Comparison of ENCODE assay signal across 23 mouse cellular contexts in the genomic region with DNA sequence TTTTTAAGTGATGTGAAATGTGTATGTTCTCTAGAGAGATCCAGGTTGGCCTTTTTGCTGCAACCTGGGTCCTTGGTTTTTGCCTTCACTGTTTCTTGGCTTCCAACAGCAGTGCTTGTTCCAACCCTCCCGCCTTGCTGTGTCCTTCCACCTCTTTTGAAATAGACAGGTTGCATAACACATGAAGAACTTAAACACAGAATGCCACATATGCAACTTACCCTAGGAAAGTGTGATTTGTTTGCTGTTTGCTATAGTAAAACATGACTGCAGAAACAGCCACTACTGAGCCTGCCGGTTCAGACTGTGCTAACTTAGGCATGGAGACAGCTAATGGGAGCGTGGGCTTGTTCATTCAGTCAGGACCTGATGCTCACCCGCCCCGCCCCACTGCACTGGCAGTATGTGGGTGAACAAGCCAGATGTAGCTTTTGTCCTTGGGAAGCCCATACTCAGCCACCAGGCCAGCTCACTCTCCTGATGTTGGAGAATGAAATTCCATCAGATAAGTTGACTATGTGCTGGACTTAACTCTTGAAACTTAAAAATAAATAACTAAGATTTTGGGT. TPM values are rescaled to one million over a fixed set of nuclear protein-coding genes. Genes with fewer than 3 reads are reported as not detected.
A peak's percentile ranks its signal among the peaks of the same experiment; 100 is the strongest.
DNase-seq lines count a peak whose midpoint lies in the region; ATAC-seq and TF ChIP-seq lines count a peak whose summit lies in the region.
"Had no signal": no experiment of that assay in that cellular context is flagged by ENCODE, and none has a peak within 500 bp of the region (broad histone marks: within the 10 kb centered on the region; RNA-seq: fewer than 3 reads in every experiment).

No protein-coding gene starts in this region.

- DNase-seq in adrenal gland, adult (ENCODE audit: inconsistent age in 2 of 2, low spot score in 1 of 2) = peak; percentile 47 to 84
- DNase-seq in adrenal gland, postnatal 4 days (ENCODE audit: low spot score in 2 of 2) = no peak
- no peak for DNase-seq in liver, postnatal 0 days
- peak; percentile 45 for DNase-seq in adrenal gland, postnatal 10 days
- DNase-seq in cerebellum, postnatal 14 days = no peak
- DNase-seq in cerebellum, postnatal 25 days = no peak
- DNase-seq: cerebellum, adult 8-10 months; gastrocnemius, postnatal 10 days; heart, adult 11 months; kidney, postnatal 36 days; lung, postnatal 10 days; thymus, adult 18-20 months had no signal

- no peak overlapping the region for H3K4me2 ChIP-seq in liver, postnatal 0 days (ENCODE audit: low read depth, low read length)
- H3K4me2 ChIP-seq in liver, embryonic 12.5 days = no peak overlapping the region
- H3K4me2 ChIP-seq: forebrain, embryonic 12.5 days; heart, embryonic 12.5 days; hindbrain, embryonic 14.5 days; midbrain, embryonic 12.5 days; neural tube, embryonic 12.5 days; stomach, embryonic 15.5 days had no signal

- no peaks in the 10 kb centered on the region for H3K27me3 ChIP-seq in liver, postnatal 0 days (ENCODE audit: insufficient read depth, low read length)
- no peaks in the 10 kb centered on the region for H3K27me3 ChIP-seq in liver, embryonic 12.5 days (replicated peaks)
- H3K27me3 ChIP-seq: forebrain, embryonic 12.5 days; heart, embryonic 12.5 days; midbrain, embryonic 12.5 days; neural tube, embryonic 12.5 days; stomach, embryonic 15.5 days had no signal

- no peak overlapping the region for H3K27ac ChIP-seq in liver, postnatal 0 days (ENCODE audit: low read depth)
- no peak overlapping the region for H3K27ac ChIP-seq in liver, embryonic 12.5 days
- H3K27ac ChIP-seq in olfactory bulb, adult 2 months (ENCODE audit: insufficient read depth, low read depth, low read length) = peak overlapping the region; percentile 23; the same call in 1 of the 2 replicates
- H3K27ac ChIP-seq: forebrain, embryonic 12.5 days; hindbrain, embryonic 14.5 days; liver, embryonic 14.5 days; midbrain, embryonic 12.5 days; neural tube, embryonic 12.5 days; stomach, embryonic 15.5 days had no signal

- no peak for TF ChIP-seq EP300 in liver, postnatal 0 days (IDR thresholded peaks at IDR 0.05; ENCODE audit: low read depth)

- no peak overlapping the region for H3K4me3 ChIP-seq in liver, postnatal 0 days (ENCODE audit: low read depth, low read length)
- H3K4me3 ChIP-seq in liver, embryonic 12.5 days = no peak overlapping the region
- no peak overlapping the region for H3K4me3 ChIP-seq in olfactory bulb, adult 2 months (ENCODE audit: insufficient read depth, low read depth, low read length)
- H3K4me3 ChIP-seq: forebrain, embryonic 12.5 days; heart, embryonic 12.5 days; midbrain, embryonic 12.5 days; neural tube, embryonic 12.5 days; stomach, embryonic 15.5 days had no signal

- peak; percentile 16; the same call in 1 of the 2 replicates for ATAC-seq in liver, postnatal 0 days
- no peak for ATAC-seq in liver, embryonic 12.5 days

- H3K9me3 ChIP-seq in liver, postnatal 0 days (ENCODE audit: low read length) = no peaks in the 10 kb centered on the region
- H3K9me3 ChIP-seq in liver, embryonic 12.5 days (replicated peaks) = no peaks in the 10 kb centered on the region
- H3K9me3 ChIP-seq: forebrain, embryonic 12.5 days; G1E; heart, embryonic 12.5 days; midbrain, embryonic 12.5 days; neural tube, embryonic 12.5 days; stomach, embryonic 15.5 days had no signal

- no peaks in the 10 kb centered on the region for H3K4me1 ChIP-seq in liver, postnatal 0 days (ENCODE audit: insufficient read depth)
- no peaks in the 10 kb centered on the region for H3K4me1 ChIP-seq in liver, embryonic 12.5 days
- peaks cover 24% of the 10 kb centered on the region for H3K4me1 ChIP-seq in olfactory bulb, adult 2 months (ENCODE audit: control insufficient read depth, insufficient read depth, low read length)
- H3K4me1 ChIP-seq: forebrain, embryonic 12.5 days; heart, embryonic 12.5 days; midbrain, embryonic 12.5 days; neural tube, embryonic 12.5 days; stomach, embryonic 15.5 days had no signal

- no peak for TF ChIP-seq POLR2A in olfactory bulb, adult 2 months (IDR thresholded peaks at IDR 0.05; ENCODE audit: insufficient read depth, low read depth, low read length)

- TF ChIP-seq CTCF in liver, postnatal 0 days (IDR thresholded peaks at IDR 0.05; ENCODE audit: low read depth) = no peak
- no peak for TF ChIP-seq CTCF in olfactory bulb, adult 2 months (IDR thresholded peaks at IDR 0.05; ENCODE audit: insufficient read depth, low read depth, low read length)

- peaks cover 88% of the 10 kb centered on the region for H3K36me3 ChIP-seq in liver, postnatal 0 days (replicated peaks; ENCODE audit: insufficient read depth, low read length)
- peaks cover 98% of the 10 kb centered on the region for H3K36me3 ChIP-seq in liver, embryonic 12.5 days

- 81% methylated on average over 5 of the region's 5 CpGs for WGBS in liver, postnatal 0 days (ENCODE audit: insufficient replicate concordance)
- WGBS in liver, embryonic 12.5 days (ENCODE audit: insufficient replicate concordance) = 85% methylated on average over 5 of the region's 5 CpGs
- WGBS in olfactory bulb, adult 2 months = 39% methylated on average over 5 of the region's 5 CpGs

- no peak overlapping the region for H3K9ac ChIP-seq in liver, postnatal 0 days (replicated peaks)
- H3K9ac ChIP-seq in liver, embryonic 12.5 days = no peak overlapping the region
- H3K9ac ChIP-seq: forebrain, embryonic 12.5 days; heart, embryonic 12.5 days; hindbrain, embryonic 14.5 days; liver, embryonic 14.5 days; midbrain, embryonic 12.5 days; neural tube, embryonic 12.5 days; stomach, embryonic 15.5 days had no signal

RNA-seq across cellular contexts. Expression of a gene that starts 18.2 kb away (rescaled TPM):
- total RNA-seq in adrenal gland, postnatal 4 days (2021) = 10 to 100 TPM; 66.3 to 67.1 TPM
- 12.3 and 13.0 TPM in 2 replicates for polyA plus RNA-seq in liver, postnatal 0 days (2015; fragmentation: Nextera tagmentation; extraction: Ambion mirVana)
- polyA plus RNA-seq in liver, embryonic 12.5 days (2016; fragmentation: Nextera tagmentation; extraction: Ambion mirVana) = 13.1 and 13.5 TPM in 2 replicates
- 10 to 100 TPM; 68.4 to 77.9 TPM for total RNA-seq in adrenal gland, postnatal 10 days (2021)
- polyA plus RNA-seq in olfactory bulb, adult 2 months (2012; ENCODE audit: insufficient read depth, insufficient read length, low replicate concordance, missing spikeins) = 53.3 TPM in 1 of 2 replicates, not detected in the other

RNA-seq across cellular contexts. Expression of a gene that starts 22.0 kb away (rescaled TPM):
- 10 to 100 TPM; 18.2 to 19.6 TPM for total RNA-seq in adrenal gland, postnatal 4 days (2021)
- 10.2 and 10.5 TPM in 2 replicates for polyA plus RNA-seq in liver, postnatal 0 days (2015; fragmentation: Nextera tagmentation; extraction: Ambion mirVana)
- polyA plus RNA-seq in liver, embryonic 12.5 days (2016; fragmentation: Nextera tagmentation; extraction: Ambion mirVana) = 18.3 and 18.4 TPM in 2 replicates
- total RNA-seq in adrenal gland, postnatal 10 days (2021) = 10 to 100 TPM; 17.6 to 18.5 TPM
- polyA plus RNA-seq in olfactory bulb, adult 2 months (2012; ENCODE audit: insufficient read depth, insufficient read length, low replicate concordance, missing spikeins) = not detected in 2 replicates

RNA-seq across cellular contexts. Expression of a gene that starts 33.7 kb away (rescaled TPM):
- 1 to 10 TPM; 1.3 to 1.5 TPM for total RNA-seq in adrenal gland, postnatal 4 days (2021)
- polyA plus RNA-seq in liver, postnatal 0 days (2015; fragmentation: Nextera tagmentation; extraction: Ambion mirVana) = 1.3 TPM in 2 replicates
- 0.29 and 0.37 TPM in 2 replicates for polyA plus RNA-seq in liver, embryonic 12.5 days (2016; fragmentation: Nextera tagmentation; extraction: Ambion mirVana)
- 1 to 10 TPM; 1.6 to 2.1 TPM for total RNA-seq in adrenal gland, postnatal 10 days (2021)
- not detected in 2 replicates for polyA plus RNA-seq in olfactory bulb, adult 2 months (2012; ENCODE audit: insufficient read depth, insufficient read length, low replicate concordance, missing spikeins)
- total RNA-seq: megakaryocyte progenitor cell, adult 5-6 weeks had no signal
- polyA plus RNA-seq: G1E had no signal

Comparison
In these comparisons a context has a peak if more than half of its experiments do, and no peak if none do; other contexts are left out.
1. DNase-seq: peak in adrenal gland, adult (2 of 2) and adrenal gland, postnatal 10 days (single experiment); none in adrenal gland, postnatal 4 days (0 of 2), liver, postnatal 0 days (single experiment), cerebellum, postnatal 14 days (0 of 2) and cerebellum, postnatal 25 days (0 of 2).